Mouse (Mus musculus) E14TG2a.4 (cell line): ENCODE measurements around the gene Ccr7.

Experiments used
- H3K27me3 ChIP-seq: 2 replicates; pipeline ENCODE4 v1.6.1; 2014; ENCODE audit warnings: low read length, control low read depth; ENCODE audit not compliant: insufficient read depth
- H3K36me3 ChIP-seq: 2 replicates; pipeline ENCODE4 v1.6.1; 2014; ENCODE audit warnings: low read length, control low read depth; ENCODE audit not compliant: insufficient read depth
- H3K4me1 ChIP-seq: replicated peaks from 2 replicates; pipeline ENCODE4 v1.6.1; 2014; ENCODE audit warnings: low read depth, low read length, control low read depth
- H3K4me3 ChIP-seq: replicated peaks from 2 replicates; pipeline ENCODE4 v1.5.1; 2014; ENCODE audit warnings: mild to moderate bottlenecking, low read length
- H3K9me3 ChIP-seq: 2 replicates; pipeline ENCODE4 v1.6.1; 2014; ENCODE audit warnings: low read length, control low read depth
- CTCF ChIP-seq: conservative IDR thresholded peaks from 2 replicates; pipeline ENCODE4 v1.5.1; 2014; ENCODE audit warnings: low read length
- NANOG ChIP-seq: IDR thresholded peaks from 2 replicates; pipeline ENCODE4 v1.6.1; 2014; ENCODE audit warnings: borderline replicate concordance, low read length, mixed read lengths
- POU5F1 ChIP-seq: IDR thresholded peaks from 2 replicates; pipeline ENCODE4 v1.6.1; 2014; ENCODE audit warnings: low read length, borderline replicate concordance

The Ccr7 gene

GRCm38 (mm10) chr11:99099516-99099915 lies 55.4 kb downstream of the Ccr7 start:
- H3K27me3 ChIP-seq, result no peaks in the 10 kb centered on the region
- no peaks in the 10 kb centered on the region for H3K36me3 ChIP-seq
- TF ChIP-seq CTCF (no peak), POU5F1 (no peak), NANOG (no peak)
- peaks cover 52% of the 10 kb centered on the region for H3K4me1 ChIP-seq
- peaks cover 5% of the 10 kb centered on the region for H3K9me3 ChIP-seq
- H3K4me3 ChIP-seq, result no peak overlapping the region

GRCm38 (mm10) chr11:99098924-99099323 lies 56.0 kb downstream of the Ccr7 start:
- TF ChIP-seq NANOG, result no peak
- TF ChIP-seq POU5F1, result no peak
- TF ChIP-seq CTCF, result no peak
- Histone ChIP-seq H3K4me1 (peaks cover 50% of the 10 kb centered on the region), H3K9me3 (peaks cover 8% of the 10 kb centered on the region), H3K4me3 (no peak overlapping the region), H3K36me3 (no peaks in the 10 kb centered on the region), H3K27me3 (no peaks in the 10 kb centered on the region)

GRCm38 (mm10) chr11:99096996-99097774 lies 57.7 kb downstream of the Ccr7 start:
- Histone ChIP-seq H3K36me3 (no peaks in the 10 kb centered on the region), H3K27me3 (no peaks in the 10 kb centered on the region)
- TF ChIP-seq NANOG (no peak), POU5F1 (no peak), CTCF (no peak)

GRCm38 (mm10) chr11:99096417-99096816 lies 58.5 kb downstream of the Ccr7 start:
- TF ChIP-seq NANOG (no peak), POU5F1 (no peak)
- H3K27me3 ChIP-seq, result no peaks in the 10 kb centered on the region
- H3K9me3 ChIP-seq, result peaks cover 8% of the 10 kb centered on the region
- H3K4me3 ChIP-seq, result no peak overlapping the region
- no peaks in the 10 kb centered on the region for H3K36me3 ChIP-seq
- H3K4me1 ChIP-seq, result peaks cover 37% of the 10 kb centered on the region

More at GRCm38 (mm10) chr11:99096996-99097774, 57.7 kb downstream of the Ccr7 start:
- H3K9me3 ChIP-seq, result peaks cover 8% of the 10 kb centered on the region
- H3K4me3 ChIP-seq, result no peak overlapping the region
- H3K4me1 ChIP-seq, result peaks cover 45% of the 10 kb centered on the region

- H3K36me3 ChIP-seq, result no peaks in the 10 kb centered on the region
- H3K4me1 ChIP-seq, result peaks cover 32% of the 10 kb centered on the region
- peaks cover 8% of the 10 kb centered on the region for H3K9me3 ChIP-seq
- TF ChIP-seq CTCF, result no peak
- no peak for TF ChIP-seq POU5F1
- no peak for TF ChIP-seq NANOG
- no peaks in the 10 kb centered on the region for H3K27me3 ChIP-seq
- no peak overlapping the region for H3K4me3 ChIP-seq
These were observed 59.1 kb downstream of the Ccr7 start for GRCm38 (mm10) chr11:99095759-99096158.

- H3K27me3 ChIP-seq, result no peaks in the 10 kb centered on the region; the same call in 1 of the 2 replicates
- TF ChIP-seq POU5F1, result no peak
- no peak; the same call in 1 of the 2 replicates for TF ChIP-seq NANOG
- TF ChIP-seq CTCF, result no peak
- H3K36me3 ChIP-seq, result no peaks in the 10 kb centered on the region
- peaks cover 8% of the 10 kb centered on the region for H3K9me3 ChIP-seq
- H3K4me1 ChIP-seq, result peaks cover 28% of the 10 kb centered on the region
- no peak overlapping the region for H3K4me3 ChIP-seq
These were observed 59.8 kb downstream of the Ccr7 start for GRCm38 (mm10) chr11:99094911-99095676.
